Mouse (Mus musculus): Measurements from ENCODE around the gene Sptssa. TPM values are rescaled to one million over a fixed set of nuclear protein-coding genes. Genes with fewer than 3 reads are reported as not detected.

Gene Sptssa
- polyA plus RNA-seq, 1 experiment from 2014 or later, result 224 TPM

- Histone ChIP-seq H3K36me3 (ENCODE audit: control insufficient read depth, insufficient read depth, low read length) (no peaks in the 10 kb centered on the region), H3K4me2 (replicated peaks; ENCODE audit: low read depth, low read length) (no peak overlapping the region), H3K27me3 (ENCODE audit: control insufficient read depth, insufficient read depth, low read length) (no peaks in the 10 kb centered on the region), H3K27ac (ENCODE audit: low read depth, low read length) (no peak overlapping the region), H3K4me1 (ENCODE audit: control insufficient read depth, insufficient read depth, low read length) (no peaks in the 10 kb centered on the region), H3K9ac (ENCODE audit: low read depth, low read length) (no peak overlapping the region), H3K4me3 (ENCODE audit: low read length) (no peak overlapping the region), H3K9me3 (ENCODE audit: control insufficient read depth, low read length) (no peaks in the 10 kb centered on the region)
- WGBS, result 49% methylated on average over 3 of the region's 3 CpGs
- no peak for ATAC-seq (ENCODE audit: low FRiP score, low TSS enrichment)
Observed at GRCm38 (mm10) chr12:54605203-54605602, 51.2 kb downstream of the Sptssa start.

- no peaks in the 10 kb centered on the region for H3K4me1 ChIP-seq (ENCODE audit: control insufficient read depth, insufficient read depth, low read length)
- no peaks in the 10 kb centered on the region for H3K27me3 ChIP-seq (ENCODE audit: control insufficient read depth, insufficient read depth, low read length)
- H3K4me2 ChIP-seq (replicated peaks; ENCODE audit: low read depth, low read length), result no peak overlapping the region
- no peak overlapping the region for H3K4me3 ChIP-seq (ENCODE audit: low read length)
- no peak overlapping the region for H3K9ac ChIP-seq (ENCODE audit: low read depth, low read length)
- ATAC-seq (ENCODE audit: low FRiP score, low TSS enrichment), result no peak
- WGBS, result 73% methylated on average over 9 of the region's 9 CpGs
- no peaks in the 10 kb centered on the region for H3K9me3 ChIP-seq (ENCODE audit: control insufficient read depth, low read length)
- H3K36me3 ChIP-seq (ENCODE audit: control insufficient read depth, insufficient read depth, low read length), result no peaks in the 10 kb centered on the region
- H3K27ac ChIP-seq (ENCODE audit: low read depth, low read length), result no peak overlapping the region
Observed at GRCm38 (mm10) chr12:54603542-54604167, 52.7 kb downstream of the Sptssa start.

- Histone ChIP-seq H3K27me3 (ENCODE audit: control insufficient read depth, insufficient read depth, low read length) (no peaks in the 10 kb centered on the region), H3K4me1 (ENCODE audit: control insufficient read depth, insufficient read depth, low read length) (no peaks in the 10 kb centered on the region), H3K36me3 (ENCODE audit: control insufficient read depth, insufficient read depth, low read length) (no peaks in the 10 kb centered on the region), H3K9me3 (ENCODE audit: control insufficient read depth, low read length) (no peaks in the 10 kb centered on the region), H3K4me2 (replicated peaks; ENCODE audit: low read depth, low read length) (no peak overlapping the region), H3K4me3 (ENCODE audit: low read length) (no peak overlapping the region), H3K27ac (ENCODE audit: low read depth, low read length) (no peak overlapping the region), H3K9ac (ENCODE audit: low read depth, low read length) (no peak overlapping the region)
- ATAC-seq (ENCODE audit: low FRiP score, low TSS enrichment), result no peak
- 96% methylated on average over 4 of the region's 4 CpGs for WGBS
Observed at GRCm38 (mm10) chr12:54600482-54600881, 55.9 kb downstream of the Sptssa start.

- WGBS, result 93% methylated on average over 3 of the region's 3 CpGs
- Histone ChIP-seq H3K9ac (ENCODE audit: low read depth, low read length) (no peak overlapping the region), H3K9me3 (ENCODE audit: control insufficient read depth, low read length) (no peaks in the 10 kb centered on the region), H3K4me1 (ENCODE audit: control insufficient read depth, insufficient read depth, low read length) (no peaks in the 10 kb centered on the region), H3K27me3 (ENCODE audit: control insufficient read depth, insufficient read depth, low read length) (no peaks in the 10 kb centered on the region), H3K36me3 (ENCODE audit: control insufficient read depth, insufficient read depth, low read length) (no peaks in the 10 kb centered on the region), H3K4me2 (replicated peaks; ENCODE audit: low read depth, low read length) (no peak overlapping the region), H3K4me3 (ENCODE audit: low read length) (no peak overlapping the region), H3K27ac (ENCODE audit: low read depth, low read length) (no peak overlapping the region)
- ATAC-seq (ENCODE audit: low FRiP score, low TSS enrichment), result no peak
Observed at GRCm38 (mm10) chr12:54598358-54598757, 58.0 kb downstream of the Sptssa start.

- Histone ChIP-seq H3K27me3 (ENCODE audit: control insufficient read depth, insufficient read depth, low read length) (no peaks in the 10 kb centered on the region), H3K9me3 (ENCODE audit: control insufficient read depth, low read length) (no peaks in the 10 kb centered on the region), H3K36me3 (ENCODE audit: control insufficient read depth, insufficient read depth, low read length) (no peaks in the 10 kb centered on the region), H3K4me1 (ENCODE audit: control insufficient read depth, insufficient read depth, low read length) (no peaks in the 10 kb centered on the region), H3K27ac (ENCODE audit: low read depth, low read length) (no peak overlapping the region), H3K4me3 (ENCODE audit: low read length) (no peak overlapping the region), H3K4me2 (replicated peaks; ENCODE audit: low read depth, low read length) (no peak overlapping the region), H3K9ac (ENCODE audit: low read depth, low read length) (no peak overlapping the region)
- WGBS, result 81% methylated on average over 4 of the region's 4 CpGs
- no peak for ATAC-seq (ENCODE audit: low FRiP score, low TSS enrichment)
Observed at GRCm38 (mm10) chr12:54596715-54597114, 59.7 kb downstream of the Sptssa start.

MicroRNAs encoded within 50 kb of the gene (microRNA counts, 519-probe panel; counts per million panel counts)
- microRNA mmu-miR-1892, result not detected

Small RNA genes within 50 kb of the gene (microRNA-seq; reads per million reads assigned to microRNA genes)
- gene Mir1892, result not detected

Other genes with a start within 250 kb of the Sptssa start
- gene Eapp, start 39.3 kb upstream of the Sptssa start, polyA plus RNA-seq (2014; fragmentation: Nextera tagmentation; extraction: Ambion mirVana), result 59.9 and 80.3 TPM in 2 replicates
- 199 and 235 TPM in 2 replicates for gene Snx6, start 139.1 kb upstream of the Sptssa start, polyA plus RNA-seq (2014; fragmentation: Nextera tagmentation; extraction: Ambion mirVana)
- gene Cfl2, start 206.3 kb upstream of the Sptssa start, polyA plus RNA-seq (2014; fragmentation: Nextera tagmentation; extraction: Ambion mirVana), result 215 and 219 TPM in 2 replicates

Measured in kidney, embryonic 14.5 days (tissue).